Mouse (Mus musculus) cerebellum, adult 11 months (tissue): ENCODE measurements at regions not wholly inside any gene's neighbourhood (a gene's known extent, or its start where the extent isn't known, plus 50 kb on each side); places are given as distances from the start of the nearest gene placed in this dataset.
"Not testable (repeated sequence)": the region's sequence is repeated elsewhere in the genome, so short reads cannot be mapped to it uniquely, and the experiment has no call there.

Source experiments
- DNase-seq: peaks from one replicate; pipeline ENCODE4 v3.0.0; 2022

DNA sequence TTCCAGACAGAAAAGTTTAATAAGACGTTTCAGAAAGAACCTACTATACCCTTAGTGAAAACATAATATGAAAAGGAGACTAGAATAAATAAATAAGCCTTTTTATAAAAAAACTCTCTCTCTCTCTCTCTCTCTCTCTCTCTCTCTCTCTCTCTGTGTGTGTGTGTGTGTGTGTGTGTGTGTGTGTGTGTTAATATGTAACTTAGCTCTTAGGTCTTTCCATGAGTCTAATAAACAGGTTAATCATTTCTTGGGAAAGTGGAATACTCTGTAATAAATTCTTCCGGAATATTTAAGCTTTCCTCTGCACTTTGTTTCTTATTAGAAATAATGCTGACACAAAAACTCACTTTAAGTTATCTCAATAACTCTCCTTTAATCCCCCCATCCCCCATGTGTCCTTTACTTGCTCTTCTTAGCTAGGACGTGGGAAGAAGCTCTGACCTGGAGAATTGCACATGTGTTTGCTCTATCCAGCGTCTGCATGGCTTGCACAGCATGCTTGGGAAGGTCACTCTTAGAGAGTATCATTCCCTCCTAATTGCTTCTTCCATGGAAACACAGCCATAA, 403.3 kb downstream of the Ets1 start:
- no peak for DNase-seq

- no peak for DNase-seq
Observed at GRCm38 (mm10) chr9:33050789-33051188, 414.8 kb downstream of the Ets1 start.

DNA sequence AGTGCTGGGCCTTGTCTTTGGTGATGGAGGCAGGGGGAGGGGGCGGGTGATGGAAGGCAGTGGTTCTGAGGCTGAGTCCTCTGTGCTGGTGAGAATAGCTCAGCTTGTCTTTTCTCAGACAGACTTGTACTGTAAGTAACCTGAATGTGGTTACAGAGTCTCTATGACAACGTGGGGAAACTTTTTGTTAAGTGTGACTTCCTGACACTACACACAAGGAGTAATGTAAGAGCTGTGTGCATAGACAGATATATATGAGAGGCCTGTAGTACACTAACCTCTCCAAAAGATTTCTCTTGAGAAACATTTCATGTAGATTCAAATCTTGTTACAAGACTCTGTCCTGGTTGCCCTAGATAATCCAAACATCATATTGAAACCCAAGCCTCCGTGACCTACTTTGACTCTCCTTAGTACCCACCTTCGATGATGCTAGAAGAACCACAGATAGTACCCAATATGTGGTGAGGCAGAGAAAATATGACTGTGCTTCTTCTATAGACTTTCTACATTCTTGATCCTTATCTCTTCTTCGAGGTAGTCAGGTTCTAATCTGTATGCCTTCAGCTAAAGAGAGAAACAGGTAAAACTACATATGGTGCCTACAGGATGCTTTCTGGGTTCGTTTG, 424.7 kb downstream of the Ets1 start:
- no peak for DNase-seq

GRCm38 (mm10) chr9:33062476-33062875, 426.5 kb downstream of the Ets1 start:
- no peak for DNase-seq

- DNase-seq: no peak
Observed at GRCm38 (mm10) chr9:33065331-33065730, 429.3 kb downstream of the Ets1 start.

DNA sequence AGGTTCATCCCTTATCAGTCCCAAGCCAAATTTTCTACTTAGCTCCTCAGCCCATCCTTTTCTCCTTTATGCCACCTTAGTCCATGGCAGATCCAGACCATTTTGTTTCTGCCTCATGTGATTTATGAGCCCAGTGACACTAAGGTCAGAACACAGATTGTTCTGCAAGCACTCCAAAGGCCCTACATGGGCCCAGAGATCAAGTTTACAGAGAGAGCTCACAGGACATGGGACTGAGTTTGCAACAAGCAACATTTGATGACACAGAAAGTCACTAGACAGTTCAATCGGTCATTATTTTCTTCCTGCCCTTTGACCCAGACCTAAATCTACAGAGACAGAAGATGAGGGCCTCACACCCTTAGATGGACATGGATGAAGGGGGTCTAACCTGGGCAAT, 431.5 kb downstream of the Ets1 start:
- DNase-seq: no peak

DNA sequence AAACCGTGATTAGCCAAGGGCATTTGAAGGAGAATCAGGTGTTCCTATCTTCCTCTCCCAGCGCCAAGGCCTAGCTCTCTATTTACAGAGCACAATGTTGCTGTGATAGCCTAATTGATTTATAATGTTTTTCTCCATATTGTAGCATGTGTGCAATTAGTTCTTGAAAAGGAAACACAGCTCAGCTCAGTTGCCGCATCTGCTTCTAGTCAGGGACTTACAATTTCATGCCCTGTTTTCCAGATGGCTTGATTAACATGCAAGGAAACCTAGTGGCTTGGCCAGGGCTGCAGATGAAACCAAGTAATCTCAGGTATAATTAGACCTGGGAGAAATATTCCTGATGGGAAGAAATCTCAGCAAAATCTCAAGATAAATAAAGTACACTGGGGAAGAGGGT, 434.1 kb downstream of the Ets1 start:
- DNase-seq: no peak

DNA sequence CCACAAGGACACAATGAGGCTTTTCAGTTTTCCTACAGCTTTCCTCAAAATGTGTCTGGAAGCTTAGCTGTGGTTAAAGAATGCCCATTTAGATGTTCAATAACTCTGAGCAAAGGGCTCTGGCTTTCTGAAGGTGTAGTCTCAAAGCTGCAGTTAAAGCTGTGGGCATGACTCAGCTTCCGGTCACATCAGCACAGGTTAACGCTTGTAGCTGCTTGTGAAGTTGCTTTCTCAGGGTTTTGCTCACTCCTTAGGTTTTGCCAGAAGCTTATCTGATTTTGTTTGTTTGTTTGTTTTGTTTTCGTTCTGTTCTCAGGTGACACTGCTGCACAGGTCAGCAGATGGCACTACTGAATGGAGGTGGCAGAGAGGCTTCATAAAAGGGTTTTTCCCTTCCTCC, 444.2 kb downstream of the Ets1 start:
- DNase-seq: no peak

DNA sequence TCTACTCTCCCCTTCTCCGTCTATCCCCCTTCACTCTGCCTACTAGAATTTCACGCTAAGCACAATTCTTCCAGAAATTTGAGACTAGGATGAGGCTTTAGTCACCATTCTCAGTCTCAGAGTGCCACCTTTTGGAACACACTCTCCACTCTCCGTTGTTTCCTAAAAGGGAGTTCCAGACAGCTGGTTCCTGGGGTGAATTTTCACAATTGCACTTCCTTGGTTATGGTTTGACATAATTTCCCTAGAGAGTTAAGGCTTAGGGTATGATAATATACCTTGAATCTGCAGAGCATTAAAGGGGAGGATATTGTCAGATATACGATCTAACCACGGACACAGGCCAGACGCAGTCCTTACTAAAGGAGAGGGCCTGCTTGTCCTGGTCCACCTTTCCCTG, 444.8 kb downstream of the Ets1 start:
- DNase-seq: no peak

DNA sequence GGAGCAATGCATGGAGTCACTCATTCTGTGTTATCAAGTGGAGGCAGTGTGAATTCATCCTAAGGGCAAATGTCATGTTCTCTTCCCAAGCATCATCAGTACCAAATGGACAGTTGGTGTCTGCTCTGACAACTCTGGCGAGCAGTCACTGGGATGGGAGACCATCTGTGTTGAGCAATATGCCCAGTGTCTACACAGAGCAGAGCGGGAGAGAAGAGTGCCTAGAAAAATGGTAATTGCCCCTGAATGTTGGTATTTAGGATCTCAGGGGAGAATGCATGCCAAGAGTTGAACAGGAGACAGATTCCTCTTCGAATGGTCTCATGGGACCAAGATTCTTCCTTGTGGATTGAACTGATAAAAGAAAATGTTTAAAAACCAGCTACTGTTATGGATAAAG, 454.0 kb downstream of the Ets1 start:
- DNase-seq: no peak

DNA sequence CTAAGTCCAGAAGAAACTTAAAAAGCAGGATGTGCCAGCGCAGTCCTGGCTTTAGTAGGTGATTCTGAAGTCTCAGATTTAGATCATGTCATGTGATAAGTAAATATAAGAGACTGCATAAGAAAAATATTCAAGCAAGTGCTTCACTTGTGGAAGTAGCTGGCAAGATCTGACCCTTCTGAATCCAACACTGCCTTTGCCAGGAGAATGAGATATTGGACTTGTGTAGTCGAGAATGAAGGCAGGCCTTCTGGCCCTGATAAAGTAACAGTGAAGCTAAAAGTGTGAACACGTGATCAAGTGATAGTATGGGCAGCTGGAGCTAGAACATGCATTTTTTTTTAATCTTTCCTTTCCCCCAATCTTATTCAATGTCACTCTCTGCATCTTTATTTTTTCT, 455.6 kb downstream of the Ets1 start:
- DNase-seq: no peak

GRCm38 (mm10) chr9:33095654-33096053, 459.6 kb downstream of the Ets1 start:
- peak; percentile 35 for DNase-seq

DNA sequence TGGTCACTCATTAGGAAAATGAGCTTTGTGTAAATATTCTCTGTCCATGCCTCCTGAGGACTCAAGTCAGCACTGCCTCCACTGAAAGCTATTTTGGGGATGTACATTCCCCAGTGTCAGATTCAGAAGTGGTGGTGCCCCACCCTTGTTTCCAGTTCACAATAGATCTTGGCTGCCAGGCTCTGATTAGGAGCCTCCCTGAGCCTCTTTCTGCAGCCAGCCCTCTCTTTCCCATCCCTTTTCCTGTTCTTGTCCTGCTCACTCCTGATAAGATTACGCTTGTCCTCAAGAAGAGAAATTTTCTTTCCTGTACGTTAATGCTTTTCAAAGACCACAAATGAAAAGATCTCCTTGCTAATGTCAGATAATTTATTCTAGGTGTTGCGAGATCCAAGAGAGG, 465.2 kb downstream of the Ets1 start:
- DNase-seq: no peak

- no peak for DNase-seq
Observed at GRCm38 (mm10) chr9:33104623-33105074, 468.6 kb downstream of the Ets1 start.

- no peak for DNase-seq
Observed at GRCm38 (mm10) chr9:33123841-33124240, 487.8 kb downstream of the Ets1 start.

DNA sequence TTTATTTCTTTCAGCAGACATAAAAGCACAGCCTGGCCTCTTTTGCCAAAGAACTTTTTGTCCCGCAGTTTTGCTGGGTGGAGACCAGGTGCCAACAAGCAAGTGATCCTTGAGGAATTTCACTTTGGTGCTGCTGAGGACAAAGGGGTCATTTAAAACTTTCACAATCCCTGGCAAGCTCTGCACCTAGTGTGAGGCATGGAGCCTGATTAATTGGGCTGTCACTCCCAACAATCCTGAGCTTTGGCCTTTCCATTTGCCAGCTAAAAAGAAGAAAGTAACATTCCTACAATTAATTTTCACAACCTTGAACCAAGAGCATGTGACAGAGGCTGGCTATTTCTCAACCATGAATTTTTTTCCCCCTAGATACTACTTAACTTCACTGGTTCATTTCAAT, 516.2 kb downstream of the Ets1 start:
- no peak for DNase-seq

GRCm38 (mm10) chr9:33168159-33168558, 532.1 kb downstream of the Ets1 start:
- no peak for DNase-seq

DNA sequence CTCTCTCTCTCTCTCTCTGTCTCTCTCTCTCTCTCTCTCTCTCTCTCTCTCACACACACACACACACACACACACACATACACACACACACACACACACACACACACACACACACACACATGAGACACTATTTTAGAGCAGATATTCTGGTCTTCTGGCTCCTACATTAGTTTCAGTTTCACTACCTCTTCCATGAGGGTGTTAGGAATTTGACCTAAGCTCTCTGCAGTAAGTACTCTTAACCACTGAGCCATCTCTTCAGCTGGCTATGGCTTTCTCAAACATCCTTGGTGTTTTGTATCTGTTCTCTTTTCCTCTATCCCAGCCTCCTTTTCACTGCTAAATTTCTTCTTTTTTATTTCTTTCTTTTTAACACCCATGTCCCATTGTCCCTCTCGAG, 533.1 kb downstream of the Ets1 start:
- not testable (repeated sequence) for DNase-seq

GRCm38 (mm10) chr9:33180066-33180465, 544.0 kb downstream of the Ets1 start:
- DNase-seq: no peak

- DNase-seq: no peak
Observed at GRCm38 (mm10) chr9:33187187-33187586, 551.2 kb downstream of the Ets1 start.

- DNase-seq: no peak
Observed at GRCm38 (mm10) chr9:33209083-33209482, 573.1 kb downstream of the Ets1 start.

- DNase-seq: no peak
Observed at GRCm38 (mm10) chr9:33214523-33214922, 578.5 kb downstream of the Ets1 start.

DNA sequence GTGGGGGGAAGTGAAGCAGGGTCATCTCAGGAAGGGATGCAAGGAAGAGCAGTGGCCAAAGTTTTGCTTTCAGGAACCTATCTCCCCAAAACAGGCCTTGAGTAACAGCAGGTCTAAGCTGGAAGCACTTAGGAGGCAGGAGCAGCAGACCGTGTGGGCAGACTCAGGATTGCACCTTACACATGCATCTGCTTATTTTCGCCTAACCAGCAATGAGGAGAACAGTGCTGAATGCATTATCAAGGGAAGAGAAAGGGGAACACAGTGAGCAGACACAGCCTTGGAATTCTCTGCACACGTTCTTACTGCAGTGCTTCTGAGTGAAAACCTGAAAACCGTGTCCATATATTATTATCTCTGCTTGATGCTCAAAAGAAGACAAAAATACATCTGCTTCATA, 585.0 kb downstream of the Ets1 start:
- no peak for DNase-seq

- DNase-seq: no peak
Observed at GRCm38 (mm10) chr9:33222066-33222805, 586.2 kb downstream of the Ets1 start.
